8 mouse cellular contexts compared by ENCODE assay signal in the genomic region with DNA sequence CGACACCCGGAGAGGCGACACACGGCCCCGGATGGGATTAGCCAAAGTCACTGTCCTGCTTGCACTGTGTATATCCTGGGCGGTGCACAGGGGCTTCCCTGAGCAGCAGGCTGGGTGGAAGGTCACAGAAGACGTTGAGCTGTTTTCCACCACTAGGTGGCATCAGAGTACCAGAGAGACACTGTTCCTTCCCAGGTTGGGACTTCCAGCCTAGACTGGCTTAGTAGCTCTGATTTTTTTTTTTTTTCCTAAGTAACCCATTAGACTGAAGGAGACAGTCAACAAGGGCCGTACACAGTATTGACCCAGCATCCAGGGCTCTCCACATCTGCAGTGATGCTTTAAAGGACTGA.
DNase-seq lines count a peak whose midpoint lies in the region; ATAC-seq lines count a peak whose summit lies in the region.

No protein-coding gene starts in this region.

- H3K9ac ChIP-seq in hindbrain, embryonic 15.5 days = no peak overlapping the region

- H3K9me3 ChIP-seq in hindbrain, embryonic 15.5 days = no peaks in the 10 kb centered on the region

- DNase-seq in R1 (ENCODE audit: low read depth, low spot score) = peak; percentile 86
- peak; percentile 65 for DNase-seq in cerebellum, adult 9-11 months
- DNase-seq in frontal cortex, postnatal 25 days (ENCODE audit: low spot score in 2 of 2) = peak; percentile 48 to 69
- peak; percentile 51 for DNase-seq in left cerebral cortex, adult 11 months (ENCODE audit: low spot score)
- DNase-seq in lung, postnatal 25 days (ENCODE audit: low spot score) = peak; percentile 83
- DNase-seq in retina, postnatal 1 day = peak; percentile 87
- peak; percentile 60 to 66 for DNase-seq in urinary bladder, postnatal 36 days (ENCODE audit: low spot score in 2 of 2)

- 0 out of 2 replicates have a peak, but pooled peaks cover 11% of the 10 kb centered on the region for H3K36me3 ChIP-seq in hindbrain, embryonic 15.5 days

- H3K4me3 ChIP-seq in hindbrain, embryonic 15.5 days = no peak overlapping the region

- H3K27me3 ChIP-seq in hindbrain, embryonic 15.5 days = no peaks in the 10 kb centered on the region

- WGBS in hindbrain, embryonic 15.5 days = 35% methylated on average over 8 of the region's 8 CpGs

- no peaks in the 10 kb centered on the region for H3K4me1 ChIP-seq in hindbrain, embryonic 15.5 days (replicated peaks)

- no peak overlapping the region for H3K4me2 ChIP-seq in hindbrain, embryonic 15.5 days

- peak; percentile 75 for ATAC-seq in hindbrain, embryonic 15.5 days (ENCODE audit: low FRiP score, low read depth)

- no peak overlapping the region for H3K27ac ChIP-seq in hindbrain, embryonic 15.5 days (replicated peaks)
